ENCODE assay signal across 16 mouse cellular contexts in the genomic region with DNA sequence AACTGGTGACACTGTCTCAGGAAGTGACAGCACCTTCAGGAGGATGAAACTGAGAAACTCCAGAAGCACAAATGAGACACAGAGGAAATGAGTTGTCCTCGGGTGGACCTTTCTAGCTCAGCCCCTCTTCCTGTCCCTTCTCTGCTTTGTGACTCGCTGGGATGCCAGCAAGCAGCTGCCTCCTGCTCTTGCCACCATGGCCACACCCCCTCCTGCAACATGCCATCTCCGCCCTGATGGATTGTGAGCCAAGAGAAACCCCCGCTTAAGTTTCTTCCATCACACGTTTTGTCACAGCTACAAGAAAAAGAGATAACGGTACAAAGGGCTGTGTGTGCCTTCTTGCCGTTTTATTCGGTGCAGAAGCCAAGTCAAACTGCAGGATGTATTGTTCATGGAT.
A peak's percentile ranks its signal among the peaks of the same experiment; 100 is the strongest.
DNase-seq lines count a peak whose midpoint lies in the region; ATAC-seq and TF ChIP-seq lines count a peak whose summit lies in the region.
"Had no signal": no experiment of that assay in that cellular context is flagged by ENCODE, and none has a peak within 500 bp of the region (broad histone marks: within the 10 kb centered on the region; RNA-seq: fewer than 3 reads in every experiment).

No protein-coding gene starts in this region.

- no peak overlapping the region for H3ac ChIP-seq in C2C12 (ENCODE audit: control insufficient read depth, insufficient read length, low read depth)

- H3K4me3 ChIP-seq in forebrain, embryonic 16.5 days (replicated peaks; ENCODE audit: low read length): no peak overlapping the region
- H3K4me3 ChIP-seq in forebrain, embryonic 10.5 days: no peak overlapping the region
- no peak overlapping the region for H3K4me3 ChIP-seq in lung, embryonic 14.5 days (ENCODE audit: low read depth, low read length)
- no peak overlapping the region for H3K4me3 ChIP-seq in lung, adult 2 months (replicated peaks; ENCODE audit: extremely low read depth, low read depth, low read length)
- H3K4me3 ChIP-seq in C2C12 (ENCODE audit: insufficient read depth, poor library complexity, severe bottlenecking): no peak overlapping the region
- H3K4me3 ChIP-seq: midbrain, embryonic 15.5 days; neural tube, embryonic 12.5 days had no signal

- H3K9me3 ChIP-seq in forebrain, embryonic 16.5 days (ENCODE audit: control insufficient read depth, low read length): no peaks in the 10 kb centered on the region
- H3K9me3 ChIP-seq in forebrain, embryonic 10.5 days: no peaks in the 10 kb centered on the region
- H3K9me3 ChIP-seq in lung, embryonic 14.5 days (ENCODE audit: low read depth, low read length): no peaks in the 10 kb centered on the region
- H3K9me3 ChIP-seq: midbrain, embryonic 15.5 days; neural tube, embryonic 12.5 days had no signal

- peak; percentile 29; the same call in 1 of the 2 replicates for ATAC-seq in forebrain, embryonic 16.5 days
- ATAC-seq in lung, embryonic 14.5 days (ENCODE audit: insufficient read depth): no peak
- ATAC-seq: midbrain, embryonic 15.5 days had no signal

- TF ChIP-seq CTCF in lung, embryonic 14.5 days (IDR thresholded peaks at IDR 0.05; ENCODE audit: low read depth): no peak
- no peak for TF ChIP-seq CTCF in lung, adult 2 months (IDR thresholded peaks at IDR 0.05; ENCODE audit: insufficient read depth, low read length)
- TF ChIP-seq CTCF in C2C12 (IDR thresholded peaks at IDR 0.05; ENCODE audit: control insufficient read depth, insufficient read depth, insufficient read length): no peak

- H3K4me1 ChIP-seq in forebrain, embryonic 16.5 days (replicated peaks; ENCODE audit: control insufficient read depth, insufficient read depth, low read length): peaks cover 20% of the 10 kb centered on the region
- peaks cover 68% of the 10 kb centered on the region for H3K4me1 ChIP-seq in forebrain, embryonic 10.5 days
- H3K4me1 ChIP-seq in lung, embryonic 14.5 days (ENCODE audit: insufficient read depth): peaks cover 11% of the 10 kb centered on the region; the same call in 1 of the 2 replicates
- H3K4me1 ChIP-seq in lung, adult 2 months (ENCODE audit: control insufficient read depth, insufficient read depth, low read length): peaks cover 13% of the 10 kb centered on the region

- H3K9ac ChIP-seq in forebrain, embryonic 16.5 days (replicated peaks; ENCODE audit: low read depth, low read length): no peak overlapping the region
- no peak overlapping the region for H3K9ac ChIP-seq in lung, embryonic 14.5 days
- H3K9ac ChIP-seq: midbrain, embryonic 15.5 days; neural tube, embryonic 12.5 days had no signal

- no peak for TF ChIP-seq POLR2A in lung, adult 2 months (IDR thresholded peaks at IDR 0.05; ENCODE audit: borderline replicate concordance, extremely low read depth, low read depth, low read length)

- H3K79me2 ChIP-seq in C2C12 (ENCODE audit: control insufficient read depth, insufficient read depth): no peaks in the 10 kb centered on the region

- DNase-seq in forebrain, embryonic 10.5 days (ENCODE audit: extremely low spot score, low spot score): no peak
- DNase-seq in lung, embryonic 14.5 days: peak; percentile 43
- DNase-seq in lung, adult 2 months: no peak
- peak; percentile 21 for DNase-seq in induced T-regulatory cell, adult 2 months (ENCODE audit: low read depth)
- DNase-seq in right cerebral cortex, postnatal 25 days: no peak
- no peak for DNase-seq in yolk sac, embryonic 10.5 days (ENCODE audit: low spot score)
- DNase-seq: adrenal gland, adult 2 months; gastrocnemius, postnatal 36 days; heart, postnatal 10 days; spleen, adult 18-20 months had no signal

- H3K36me3 ChIP-seq in forebrain, embryonic 16.5 days (ENCODE audit: control insufficient read depth, insufficient read depth): no peaks in the 10 kb centered on the region
- H3K36me3 ChIP-seq in forebrain, embryonic 10.5 days (replicated peaks): no peaks in the 10 kb centered on the region
- no peaks in the 10 kb centered on the region for H3K36me3 ChIP-seq in lung, embryonic 14.5 days (ENCODE audit: insufficient read depth)
- no peaks in the 10 kb centered on the region for H3K36me3 ChIP-seq in C2C12 (ENCODE audit: control insufficient read depth, insufficient read depth)
- H3K36me3 ChIP-seq: midbrain, embryonic 15.5 days; neural tube, embryonic 12.5 days had no signal

- no peak overlapping the region for H3K4me2 ChIP-seq in forebrain, embryonic 16.5 days (ENCODE audit: low read length)
- H3K4me2 ChIP-seq in lung, embryonic 14.5 days: no peak overlapping the region
- H3K4me2 ChIP-seq: liver, embryonic 11.5 days; midbrain, embryonic 15.5 days; neural tube, embryonic 12.5 days had no signal

- H3K27ac ChIP-seq in forebrain, embryonic 16.5 days (ENCODE audit: low read length): no peak overlapping the region
- no peak overlapping the region for H3K27ac ChIP-seq in forebrain, embryonic 10.5 days
- no peak overlapping the region for H3K27ac ChIP-seq in lung, embryonic 14.5 days (ENCODE audit: low read depth)
- H3K27ac ChIP-seq: macrophage; midbrain, embryonic 15.5 days; neural tube, embryonic 12.5 days had no signal

- H3K27me3 ChIP-seq in forebrain, embryonic 16.5 days (replicated peaks; ENCODE audit: control insufficient read depth, insufficient read depth, low read length): no peaks in the 10 kb centered on the region
- H3K27me3 ChIP-seq in forebrain, embryonic 10.5 days (ENCODE audit: poor library complexity, severe bottlenecking): no peaks in the 10 kb centered on the region
- H3K27me3 ChIP-seq in lung, embryonic 14.5 days (ENCODE audit: insufficient read depth, low read length): no peaks in the 10 kb centered on the region
- H3K27me3 ChIP-seq in C2C12 (ENCODE audit: control insufficient read depth, insufficient read depth, insufficient read length): no peaks in the 10 kb centered on the region
- H3K27me3 ChIP-seq: midbrain, embryonic 15.5 days; neural tube, embryonic 12.5 days had no signal

- H3K79me3 ChIP-seq in C2C12 (ENCODE audit: low read depth): no peaks in the 10 kb centered on the region

- WGBS in forebrain, embryonic 16.5 days: 41% methylated on average over 8 of the region's 8 CpGs
- 77% methylated on average over 8 of the region's 8 CpGs for WGBS in forebrain, embryonic 10.5 days
- WGBS in lung, embryonic 14.5 days: 26% methylated on average over 8 of the region's 8 CpGs
- 24% methylated on average over 8 of the region's 8 CpGs for WGBS in lung, adult 2 months

TF ChIP-seq in C2C12, 6 proteins besides CTCF, POLR2A, EP300 and RAD21:
- TF ChIP-seq CEBPB (IDR thresholded peaks at IDR 0.05; ENCODE audit: low read depth) (no peak), MYOD1 (IDR thresholded peaks at IDR 0.05; ENCODE audit: control insufficient read depth, insufficient read length, low read depth) (peak; percentile 32), MAX (IDR thresholded peaks at IDR 0.05) (no peak), USF1 (IDR thresholded peaks at IDR 0.05; ENCODE audit: low read depth) (no peak), FOSL1 (IDR thresholded peaks at IDR 0.05; ENCODE audit: insufficient read depth, low read length, poor library complexity, severe bottlenecking) (no peak)

Comparison
In these comparisons a context has a peak if more than half of its experiments do, and no peak if none do; other contexts are left out.
1. DNase-seq: peak in lung, embryonic 14.5 days (single experiment) and induced T-regulatory cell, adult 2 months (single experiment); none in forebrain, embryonic 10.5 days (single experiment), lung, adult 2 months (single experiment), right cerebral cortex, postnatal 25 days (single experiment) and yolk sac, embryonic 10.5 days (single experiment).